Mouse (Mus musculus): Measurements from ENCODE around the gene Thra. TPM values are rescaled to one million over a fixed set of nuclear protein-coding genes. Genes with fewer than 3 reads are reported as not detected.

Gene Thra
- polyA plus RNA-seq, 1 experiment from 2014 or later: 28.0 TPM

- H3K4me1 ChIP-seq (ENCODE audit: control insufficient read depth, insufficient read depth, low read length): peaks cover 45% of the 10 kb centered on the region
These were observed 24.3 kb downstream of the Thra start for GRCm38 (mm10) chr11:98764746-98765145.

GRCm38 (mm10) chr11:98765421-98766309, 25.2 kb downstream of the Thra start:
- Histone ChIP-seq H3K4me3 (ENCODE audit: low read length) (no peak overlapping the region), H3K4me2 (replicated peaks; ENCODE audit: low read depth, low read length) (no peak overlapping the region; the same call in 1 of the 2 replicates)

More at GRCm38 (mm10) chr11:98764746-98765145, 24.3 kb downstream of the Thra start:
- Histone ChIP-seq H3K4me3 (ENCODE audit: low read length) (no peak overlapping the region), H3K4me2 (replicated peaks; ENCODE audit: low read depth, low read length) (no peak overlapping the region), H3K27ac (ENCODE audit: low read depth, low read length) (no peak overlapping the region), H3K9ac (ENCODE audit: low read depth, low read length) (no peak overlapping the region), H3K9me3 (ENCODE audit: control insufficient read depth, low read length) (no peaks in the 10 kb centered on the region), H3K36me3 (ENCODE audit: control insufficient read depth, insufficient read depth, low read length) (peaks cover 44% of the 10 kb centered on the region), H3K27me3 (ENCODE audit: control insufficient read depth, insufficient read depth, low read length) (no peaks in the 10 kb centered on the region)
- ATAC-seq (ENCODE audit: low FRiP score, low TSS enrichment): no peak

GRCm38 (mm10) chr11:98766346-98766745, 25.9 kb downstream of the Thra start:
- peaks cover 43% of the 10 kb centered on the region for H3K36me3 ChIP-seq (ENCODE audit: control insufficient read depth, insufficient read depth, low read length)

More at GRCm38 (mm10) chr11:98765421-98766309, 25.2 kb downstream of the Thra start:
- peak overlapping the region; percentile 55; the same call in 1 of the 2 replicates for H3K27ac ChIP-seq (ENCODE audit: low read depth, low read length)
- H3K27me3 ChIP-seq (ENCODE audit: control insufficient read depth, insufficient read depth, low read length): no peaks in the 10 kb centered on the region
- peak; percentile 47; the same call in 1 of the 2 replicates for ATAC-seq (ENCODE audit: low FRiP score, low TSS enrichment)
- peaks cover 45% of the 10 kb centered on the region for H3K36me3 ChIP-seq (ENCODE audit: control insufficient read depth, insufficient read depth, low read length)
- no peaks in the 10 kb centered on the region for H3K9me3 ChIP-seq (ENCODE audit: control insufficient read depth, low read length)
- H3K9ac ChIP-seq (ENCODE audit: low read depth, low read length): 0 out of 2 replicates have a peak overlapping the region, but pooled peaks have one; percentile 12
- 42% methylated on average over 6 of the region's 9 CpGs for WGBS
- H3K4me1 ChIP-seq (ENCODE audit: control insufficient read depth, insufficient read depth, low read length): peaks cover 45% of the 10 kb centered on the region

GRCm38 (mm10) chr11:98766816-98767215, 26.4 kb downstream of the Thra start:
- no peak overlapping the region for H3K27ac ChIP-seq (ENCODE audit: low read depth, low read length)
- no peak for ATAC-seq (ENCODE audit: low FRiP score, low TSS enrichment)
- no peak overlapping the region for H3K4me2 ChIP-seq (replicated peaks; ENCODE audit: low read depth, low read length)
- WGBS: 54% methylated on average over 5 of the region's 5 CpGs
- peaks cover 45% of the 10 kb centered on the region for H3K4me1 ChIP-seq (ENCODE audit: control insufficient read depth, insufficient read depth, low read length)
- H3K36me3 ChIP-seq (ENCODE audit: control insufficient read depth, insufficient read depth, low read length): peaks cover 38% of the 10 kb centered on the region
- H3K9ac ChIP-seq (ENCODE audit: low read depth, low read length): no peak overlapping the region
- no peaks in the 10 kb centered on the region for H3K9me3 ChIP-seq (ENCODE audit: control insufficient read depth, low read length)
- no peak overlapping the region for H3K4me3 ChIP-seq (ENCODE audit: low read length)
- no peaks in the 10 kb centered on the region for H3K27me3 ChIP-seq (ENCODE audit: control insufficient read depth, insufficient read depth, low read length)

More at GRCm38 (mm10) chr11:98766346-98766745, 25.9 kb downstream of the Thra start:
- no peak overlapping the region for H3K9ac ChIP-seq (ENCODE audit: low read depth, low read length)
- H3K27me3 ChIP-seq (ENCODE audit: control insufficient read depth, insufficient read depth, low read length): no peaks in the 10 kb centered on the region
- no peak overlapping the region for H3K27ac ChIP-seq (ENCODE audit: low read depth, low read length)
- H3K4me3 ChIP-seq (ENCODE audit: low read length): no peak overlapping the region
- no peak overlapping the region for H3K4me2 ChIP-seq (replicated peaks; ENCODE audit: low read depth, low read length)
- ATAC-seq (ENCODE audit: low FRiP score, low TSS enrichment): no peak
- WGBS: 34% methylated on average over 2 of the region's 2 CpGs
- no peaks in the 10 kb centered on the region for H3K9me3 ChIP-seq (ENCODE audit: control insufficient read depth, low read length)
- peaks cover 45% of the 10 kb centered on the region for H3K4me1 ChIP-seq (ENCODE audit: control insufficient read depth, insufficient read depth, low read length)

- no peaks in the 10 kb centered on the region for H3K9me3 ChIP-seq (ENCODE audit: control insufficient read depth, low read length)
- WGBS: 8% methylated on average over 9 of the region's 9 CpGs
- ATAC-seq (ENCODE audit: low FRiP score, low TSS enrichment): 0 out of 2 replicates have a peak, but pooled peaks have one; percentile 16
- no peaks in the 10 kb centered on the region for H3K27me3 ChIP-seq (ENCODE audit: control insufficient read depth, insufficient read depth, low read length)
- H3K9ac ChIP-seq (ENCODE audit: low read depth, low read length): no peak overlapping the region; the same call in 1 of the 2 replicates
- H3K4me3 ChIP-seq (ENCODE audit: low read length): no peak overlapping the region
- H3K4me1 ChIP-seq (ENCODE audit: control insufficient read depth, insufficient read depth, low read length): peaks cover 45% of the 10 kb centered on the region
- H3K4me2 ChIP-seq (replicated peaks; ENCODE audit: low read depth, low read length): no peak overlapping the region; the same call in 1 of the 2 replicates
- peaks cover 35% of the 10 kb centered on the region for H3K36me3 ChIP-seq (ENCODE audit: control insufficient read depth, insufficient read depth, low read length)
- H3K27ac ChIP-seq (ENCODE audit: low read depth, low read length): no peak overlapping the region
These were observed 26.8 kb downstream of the Thra start for GRCm38 (mm10) chr11:98767276-98767675.

- no peaks in the 10 kb centered on the region for H3K27me3 ChIP-seq (ENCODE audit: control insufficient read depth, insufficient read depth, low read length)
- 7% methylated on average over 4 of the region's 4 CpGs for WGBS
- H3K27ac ChIP-seq (ENCODE audit: low read depth, low read length): peak overlapping the region; percentile 81
- H3K4me1 ChIP-seq (ENCODE audit: control insufficient read depth, insufficient read depth, low read length): peaks cover 47% of the 10 kb centered on the region
- peak overlapping the region; percentile 50 for H3K4me2 ChIP-seq (replicated peaks; ENCODE audit: low read depth, low read length)
- no peak for ATAC-seq (ENCODE audit: low FRiP score, low TSS enrichment)
- peak overlapping the region; percentile 32; the same call in 1 of the 2 replicates for H3K9ac ChIP-seq (ENCODE audit: low read depth, low read length)
- peak overlapping the region; percentile 27; the same call in 1 of the 2 replicates for H3K4me3 ChIP-seq (ENCODE audit: low read length)
- peaks cover 35% of the 10 kb centered on the region for H3K36me3 ChIP-seq (ENCODE audit: control insufficient read depth, insufficient read depth, low read length)
- H3K9me3 ChIP-seq (ENCODE audit: control insufficient read depth, low read length): no peaks in the 10 kb centered on the region
These were observed 27.3 kb downstream of the Thra start for GRCm38 (mm10) chr11:98767713-98768112.

GRCm38 (mm10) chr11:98768127-98769006, 27.9 kb downstream of the Thra start:
- peaks cover 30% of the 10 kb centered on the region for H3K36me3 ChIP-seq (ENCODE audit: control insufficient read depth, insufficient read depth, low read length)
- peak overlapping the region; percentile 81 for H3K27ac ChIP-seq (ENCODE audit: low read depth, low read length)
- H3K4me2 ChIP-seq (replicated peaks; ENCODE audit: low read depth, low read length): peak overlapping the region; percentile 50
- H3K9me3 ChIP-seq (ENCODE audit: control insufficient read depth, low read length): no peaks in the 10 kb centered on the region
- H3K27me3 ChIP-seq (ENCODE audit: control insufficient read depth, insufficient read depth, low read length): no peaks in the 10 kb centered on the region
- H3K4me1 ChIP-seq (ENCODE audit: control insufficient read depth, insufficient read depth, low read length): peaks cover 50% of the 10 kb centered on the region
- 11% methylated on average over 39 of the region's 39 CpGs for WGBS
- H3K4me3 ChIP-seq (ENCODE audit: low read length): peak overlapping the region; percentile 27
- H3K9ac ChIP-seq (ENCODE audit: low read depth, low read length): peak overlapping the region; percentile 32
- ATAC-seq (ENCODE audit: low FRiP score, low TSS enrichment): peak; percentile 29

- peaks cover 23% of the 10 kb centered on the region for H3K36me3 ChIP-seq (ENCODE audit: control insufficient read depth, insufficient read depth, low read length)
- peaks cover 56% of the 10 kb centered on the region for H3K4me1 ChIP-seq (ENCODE audit: control insufficient read depth, insufficient read depth, low read length)
- no peak for ATAC-seq (ENCODE audit: low FRiP score, low TSS enrichment)
- H3K4me2 ChIP-seq (replicated peaks; ENCODE audit: low read depth, low read length): no peak overlapping the region
- no peak overlapping the region for H3K4me3 ChIP-seq (ENCODE audit: low read length)
- H3K9me3 ChIP-seq (ENCODE audit: control insufficient read depth, low read length): no peaks in the 10 kb centered on the region
- H3K27ac ChIP-seq (ENCODE audit: low read depth, low read length): peak overlapping the region; percentile 81; the same call in 1 of the 2 replicates
- H3K9ac ChIP-seq (ENCODE audit: low read depth, low read length): no peak overlapping the region
- WGBS: 85% methylated on average over 25 of the region's 25 CpGs
- no peaks in the 10 kb centered on the region for H3K27me3 ChIP-seq (ENCODE audit: control insufficient read depth, insufficient read depth, low read length)
These were observed 28.8 kb downstream of the Thra start for GRCm38 (mm10) chr11:98769007-98769954.
